Mouse (Mus musculus) erythroblast, embryonic 14.5 days (primary cell): ENCODE measurements around the gene Hdac8. TPM values are rescaled to one million over a fixed set of nuclear protein-coding genes. Genes with fewer than 3 reads are reported as not detected.

Experiments
- H3K27me3 ChIP-seq: 2 replicates; pipeline ENCODE4 v1.6.1; 2012; ENCODE audit warnings: inconsistent platforms; ENCODE audit not compliant: control insufficient read depth
- H3K36me3 ChIP-seq: 2 replicates; pipeline ENCODE4 v1.6.1; 2012; ENCODE audit warnings: mild to moderate bottlenecking, inconsistent platforms; ENCODE audit not compliant: control insufficient read depth
- H3K4me1 ChIP-seq: 2 replicates; pipeline ENCODE4 v1.6.1; 2012; ENCODE audit warnings: inconsistent platforms; ENCODE audit not compliant: control insufficient read depth
- H3K4me3 ChIP-seq: replicated peaks from 2 replicates; pipeline ENCODE3; 2012; ENCODE audit warnings: moderate library complexity, mild to moderate bottlenecking, inconsistent platforms
- H3K9me3 ChIP-seq: 2 replicates; pipeline ENCODE4 v1.6.1; 2012; ENCODE audit warnings: low read length, inconsistent platforms, mixed read lengths; ENCODE audit not compliant: control insufficient read depth
- GATA1 ChIP-seq: IDR thresholded peaks from 2 replicates; pipeline ENCODE4 v1.6.1; 2012; ENCODE audit warnings: low read length, inconsistent platforms, mixed read lengths
- TAL1 ChIP-seq: IDR thresholded peaks from 3 replicates; pipeline ENCODE4 v1.6.1; 2012; ENCODE audit warnings: low read length, inconsistent platforms, mixed read lengths
- polyA plus RNA-seq: library from polyadenylated mRNA; stranded (reverse); fragments of >175 nt; gene quantifications from 2 replicates; pipeline ENCODE4 v1.2.3, GENCODE M21; 2012

Hdac8 gene
- polyA plus RNA-seq, 1 experiment, result 0.10 TPM

GRCm38 (mm10) chrX:102305806-102306205, 199.4 kb downstream of the Hdac8 start:
- Histone ChIP-seq H3K4me1 (peaks cover 9% of the 10 kb centered on the region), H3K9me3 (no peaks in the 10 kb centered on the region), H3K36me3 (no peaks in the 10 kb centered on the region), H3K4me3 (no peak overlapping the region), H3K27me3 (peaks cover 15% of the 10 kb centered on the region)
- TF ChIP-seq TAL1, result no peak
- TF ChIP-seq GATA1, result no peak

GRCm38 (mm10) chrX:102304914-102305313, 200.2 kb downstream of the Hdac8 start:
- H3K4me1 ChIP-seq, result peaks cover 9% of the 10 kb centered on the region
- TF ChIP-seq GATA1 (no peak), TAL1 (no peak)
- no peaks in the 10 kb centered on the region for H3K9me3 ChIP-seq
- H3K4me3 ChIP-seq, result no peak overlapping the region
- peaks cover 15% of the 10 kb centered on the region for H3K27me3 ChIP-seq
- H3K36me3 ChIP-seq, result no peaks in the 10 kb centered on the region

DNA sequence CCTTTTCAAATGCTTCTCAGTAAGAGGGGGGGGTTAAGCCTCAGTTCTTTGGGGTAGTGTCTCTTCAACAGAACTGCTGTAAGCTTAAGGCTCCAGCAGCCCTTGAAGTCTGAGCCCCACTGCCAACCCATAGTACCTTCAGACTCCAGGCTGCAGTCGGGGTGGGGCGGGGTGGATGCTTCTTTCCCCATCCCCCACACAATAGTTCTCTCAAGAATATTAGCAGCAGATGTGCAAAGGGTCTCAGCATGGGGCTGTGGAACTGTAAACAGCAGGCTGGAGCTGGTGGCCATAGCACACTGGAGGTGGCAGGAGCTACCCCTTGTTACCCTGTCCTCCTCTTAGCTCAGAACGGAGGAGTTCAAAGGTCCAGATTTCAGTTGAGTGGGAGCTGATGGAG, 202.7 kb downstream of the Hdac8 start:
- H3K9me3 ChIP-seq, result no peaks in the 10 kb centered on the region
- peaks cover 7% of the 10 kb centered on the region for H3K4me1 ChIP-seq
- TF ChIP-seq GATA1 (no peak), TAL1 (no peak)
- peaks cover 6% of the 10 kb centered on the region; the same call in 1 of the 2 replicates for H3K27me3 ChIP-seq
- no peaks in the 10 kb centered on the region for H3K36me3 ChIP-seq
- H3K4me3 ChIP-seq, result no peak overlapping the region

DNA sequence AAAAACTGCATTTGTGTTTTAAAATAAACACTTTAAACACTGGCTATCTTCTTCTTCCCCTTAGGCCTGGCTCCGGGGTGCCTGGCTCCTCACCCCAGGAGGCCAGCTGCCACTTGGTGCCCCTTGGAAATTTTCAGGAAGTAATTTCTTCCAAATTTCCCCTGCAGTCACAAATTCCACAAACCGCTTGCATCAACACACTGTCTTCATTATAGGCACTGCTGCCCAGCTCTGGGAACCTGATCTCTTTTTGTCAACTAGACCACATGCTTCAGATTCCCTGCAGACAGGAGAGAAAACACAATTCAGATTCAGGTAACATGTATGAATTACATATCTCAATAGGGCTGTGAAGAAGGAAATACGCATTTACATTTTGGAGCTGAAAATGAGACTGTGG, 220.3 kb downstream of the Hdac8 start:
- Histone ChIP-seq H3K4me3 (no peak overlapping the region), H3K27me3 (no peaks in the 10 kb centered on the region), H3K36me3 (no peaks in the 10 kb centered on the region), H3K4me1 (no peaks in the 10 kb centered on the region), H3K9me3 (no peaks in the 10 kb centered on the region)
- TF ChIP-seq TAL1 (no peak), GATA1 (no peak)

DNA sequence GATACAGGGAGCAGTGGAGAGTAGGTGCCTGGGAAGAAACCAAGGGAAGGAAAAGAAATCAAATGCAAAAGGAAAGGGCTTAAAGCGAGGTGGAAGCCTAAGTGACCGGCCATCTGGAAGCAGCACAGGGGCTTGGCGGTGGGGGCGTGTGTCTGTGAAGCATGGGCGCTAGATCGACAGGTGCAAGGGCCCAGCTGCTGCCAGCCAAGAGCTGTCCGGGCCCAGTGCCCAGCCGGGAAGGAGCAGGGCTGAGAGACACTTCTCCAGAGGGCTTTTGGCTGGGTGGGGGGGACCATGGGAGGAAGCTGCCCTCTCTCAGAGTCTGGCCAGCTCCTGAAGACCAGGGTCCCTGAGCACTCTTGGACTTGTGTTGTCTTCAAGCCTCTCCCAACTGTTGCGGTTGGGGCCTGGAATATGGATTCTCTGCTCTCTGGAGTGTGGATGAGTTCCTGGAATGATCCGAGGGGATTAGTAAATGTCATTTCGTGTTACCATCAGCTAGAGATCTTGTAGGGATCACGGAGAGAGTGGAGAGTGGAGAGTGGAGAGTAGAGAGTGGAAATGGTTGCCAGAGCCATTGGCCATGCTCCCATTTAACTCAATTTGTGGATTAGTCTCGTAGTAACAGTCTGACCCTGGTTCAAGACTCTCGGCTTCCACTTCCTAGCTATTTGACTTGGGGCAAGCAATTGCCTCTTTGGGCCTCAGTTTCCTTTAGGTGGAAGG, 242.4 kb downstream of the Hdac8 start:
- H3K9me3 ChIP-seq, result no peaks in the 10 kb centered on the region
- H3K27me3 ChIP-seq, result no peaks in the 10 kb centered on the region; the same call in 1 of the 2 replicates
- no peaks in the 10 kb centered on the region for H3K36me3 ChIP-seq
- no peak for TF ChIP-seq GATA1
- no peak for TF ChIP-seq TAL1
- H3K4me1 ChIP-seq, result no peaks in the 10 kb centered on the region
- H3K4me3 ChIP-seq, result no peak overlapping the region

DNA sequence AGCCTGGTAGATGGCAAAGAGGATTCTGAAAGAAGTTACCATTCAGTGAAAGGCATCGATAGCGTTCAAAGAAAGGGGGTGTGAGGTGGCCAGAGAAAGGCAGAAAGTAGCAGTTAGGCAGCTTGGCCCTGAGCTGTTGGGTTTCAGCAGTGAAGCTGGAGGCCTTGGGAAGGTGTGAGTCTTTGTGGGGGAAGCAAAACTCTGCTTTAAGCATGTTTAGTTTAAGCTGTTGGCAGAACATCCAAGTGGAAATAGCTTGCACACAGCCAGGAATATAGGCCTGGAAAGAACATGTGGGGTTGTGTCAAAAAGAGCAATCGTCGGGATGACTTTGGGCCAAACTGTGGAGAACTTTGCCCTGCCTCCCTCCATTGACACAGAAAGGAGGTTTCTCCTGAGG, 245.4 kb downstream of the Hdac8 start:
- Histone ChIP-seq H3K27me3 (peaks cover 1% of the 10 kb centered on the region), H3K9me3 (no peaks in the 10 kb centered on the region), H3K4me3 (no peak overlapping the region), H3K4me1 (no peaks in the 10 kb centered on the region), H3K36me3 (no peaks in the 10 kb centered on the region)
- TF ChIP-seq GATA1 (no peak), TAL1 (no peak)

- Histone ChIP-seq H3K9me3 (peaks cover 28% of the 10 kb centered on the region), H3K4me3 (no peak overlapping the region), H3K36me3 (no peaks in the 10 kb centered on the region), H3K27me3 (peaks cover 58% of the 10 kb centered on the region), H3K4me1 (no peaks in the 10 kb centered on the region; the same call in 1 of the 2 replicates)
- TF ChIP-seq GATA1 (no peak), TAL1 (no peak)
Measured at GRCm38 (mm10) chrX:102253892-102254291, 251.3 kb downstream of the Hdac8 start.

DNA sequence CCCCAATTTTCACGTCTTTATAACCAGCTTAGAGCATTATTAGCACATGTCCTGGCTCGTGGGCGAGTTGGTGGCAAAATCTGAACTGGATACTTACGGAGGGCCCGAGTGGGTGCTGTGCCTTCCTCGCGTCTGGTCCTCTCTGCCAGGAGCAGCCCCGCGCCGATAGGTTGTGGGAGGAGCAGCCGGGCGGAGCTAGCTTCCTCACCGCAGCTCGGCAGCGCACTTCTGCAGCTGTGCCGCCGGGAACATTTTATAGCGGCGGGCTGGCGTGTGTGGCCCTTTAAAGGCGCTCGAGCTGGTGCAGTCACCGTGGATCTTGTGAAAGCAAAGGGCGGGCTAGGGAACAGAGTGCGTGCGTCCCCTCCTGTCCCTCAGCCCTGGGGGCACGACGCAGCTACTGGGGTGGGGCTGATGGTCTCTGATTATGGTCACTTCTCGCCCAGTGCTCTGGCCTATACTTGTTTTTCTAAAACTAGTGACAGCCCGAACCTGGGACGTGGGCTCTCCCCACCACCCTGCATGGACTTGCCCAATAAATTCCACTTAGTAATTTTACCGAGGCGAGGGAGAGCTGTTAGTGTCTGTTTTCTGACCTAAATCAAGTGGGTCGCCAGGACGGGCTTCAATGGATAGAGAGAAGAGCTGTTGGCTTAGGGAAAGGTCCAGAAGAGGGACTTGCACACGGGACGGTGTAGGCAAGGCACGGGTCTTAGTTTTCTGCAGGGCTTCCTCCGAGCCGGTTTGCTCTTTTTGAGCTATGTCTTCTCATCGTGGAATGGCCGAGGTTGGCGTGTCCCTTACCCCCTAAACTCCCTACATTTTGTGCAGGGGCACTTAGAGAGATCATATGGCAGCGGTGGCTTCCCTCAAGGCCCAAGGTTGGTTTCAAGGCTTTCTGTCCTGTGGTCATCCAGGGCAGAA, 253.0 kb downstream of the Hdac8 start, which contains the start of gene Cited1:
Gene Cited1 (minus strand): TSS at position 245 of the 924 bp plus-strand sequence.
- Histone ChIP-seq H3K9me3 (peaks cover 31% of the 10 kb centered on the region), H3K36me3 (no peaks in the 10 kb centered on the region), H3K4me3 (peak within 1 kb of the TSS; percentile 46), H3K4me1 (no peaks in the 10 kb centered on the region; the same call in 1 of the 2 replicates), H3K27me3 (peaks cover 74% of the 10 kb centered on the region)
- TF ChIP-seq GATA1 (no peak), TAL1 (no peak)

DNA sequence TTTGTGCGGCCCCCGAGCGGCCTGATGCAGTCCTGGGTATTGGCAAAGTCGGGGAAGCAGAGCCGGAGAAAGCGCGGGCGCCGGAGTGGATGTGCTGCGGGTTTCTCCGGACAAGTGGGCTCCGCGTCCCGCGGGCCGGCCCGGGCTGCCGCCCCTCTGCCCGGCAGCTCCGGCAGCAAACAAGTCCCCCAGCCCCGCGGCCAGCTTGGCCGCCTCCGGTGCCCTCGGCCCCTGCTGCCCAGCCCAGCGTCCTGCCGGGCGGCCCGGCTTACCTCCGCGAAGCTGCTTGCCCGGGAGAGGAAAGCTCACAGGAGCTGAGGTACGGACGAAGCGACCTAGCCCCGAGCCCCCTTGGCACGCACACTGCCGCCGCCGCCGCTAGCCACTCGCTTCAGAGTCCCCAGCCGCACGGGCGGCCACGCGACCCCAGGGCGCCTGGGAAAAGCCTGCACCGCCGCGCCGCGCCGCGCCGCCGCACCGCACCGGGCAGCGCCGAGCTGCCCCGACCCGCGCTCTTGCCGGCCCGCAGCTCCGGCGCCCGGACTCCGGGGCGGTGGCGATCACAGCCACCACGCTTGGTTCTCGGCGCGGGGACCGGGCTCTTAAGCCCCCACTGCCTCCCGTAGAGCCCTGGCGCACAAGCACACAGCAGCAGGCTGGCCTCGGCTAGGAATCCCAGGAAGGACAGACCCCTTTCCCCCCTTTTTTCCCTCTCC, 253.8 kb downstream of the Hdac8 start:
- TF ChIP-seq TAL1, result no peak
- TF ChIP-seq GATA1, result no peak
- peak overlapping the region; percentile 46 for H3K4me3 ChIP-seq
- H3K27me3 ChIP-seq, result peaks cover 81% of the 10 kb centered on the region
- no peaks in the 10 kb centered on the region for H3K36me3 ChIP-seq
- peaks cover 31% of the 10 kb centered on the region for H3K9me3 ChIP-seq
- H3K4me1 ChIP-seq, result no peaks in the 10 kb centered on the region; the same call in 1 of the 2 replicates
